Mouse (Mus musculus): ENCODE results near the gene Sesn2. TPM values are rescaled to one million over a fixed set of nuclear protein-coding genes. Genes with fewer than 3 reads are reported as not detected.
"Not testable (repeated sequence)": the region's sequence is repeated elsewhere in the genome, so short reads cannot be mapped to it uniquely, and the experiment has no call there.

Gene Sesn2
- polyA plus RNA-seq, 1 experiment from 2014 or later = 5.1 TPM

GRCm38 (mm10) chr4:132491057-132491456, 19.2 kb downstream of the Sesn2 start:
- DNase-seq (ENCODE audit: low spot score, missing footprints) (no peak), ATAC-seq (ENCODE audit: low FRiP score) (no peak)
- Histone ChIP-seq H3K27me3 (ENCODE audit: control insufficient read depth, insufficient read depth, low read length) (no peaks in the 10 kb centered on the region), H3K9ac (ENCODE audit: low read length) (no peak overlapping the region), H3K36me3 (ENCODE audit: control insufficient read depth, insufficient read depth, low read length) (no peaks in the 10 kb centered on the region), H3K4me2 (no peak overlapping the region), H3K27ac (ENCODE audit: low read depth, low read length) (no peak overlapping the region), H3K9me3 (ENCODE audit: control insufficient read depth, low read length) (no peaks in the 10 kb centered on the region), H3K4me1 (ENCODE audit: control insufficient read depth, insufficient read depth, low read length) (no peaks in the 10 kb centered on the region), H3K4me3 (ENCODE audit: low read depth, low read length) (no peak overlapping the region)
- 91% methylated on average over 8 of the region's 8 CpGs for WGBS

- Histone ChIP-seq H3K4me1 (ENCODE audit: control insufficient read depth, insufficient read depth, low read length) (no peaks in the 10 kb centered on the region), H3K9me3 (ENCODE audit: control insufficient read depth, low read length) (no peaks in the 10 kb centered on the region), H3K4me3 (ENCODE audit: low read depth, low read length) (no peak overlapping the region), H3K27ac (ENCODE audit: low read depth, low read length) (no peak overlapping the region), H3K9ac (ENCODE audit: low read length) (no peak overlapping the region), H3K27me3 (ENCODE audit: control insufficient read depth, insufficient read depth, low read length) (no peaks in the 10 kb centered on the region), H3K4me2 (no peak overlapping the region), H3K36me3 (ENCODE audit: control insufficient read depth, insufficient read depth, low read length) (no peaks in the 10 kb centered on the region)
- 93% methylated on average over 15 of the region's 15 CpGs for WGBS
- ATAC-seq (ENCODE audit: low FRiP score) = no peak
- DNase-seq (ENCODE audit: low spot score, missing footprints) = peak; percentile 64
Measured at GRCm38 (mm10) chr4:132490273-132491010, 19.9 kb downstream of the Sesn2 start.

- peak; percentile 44 for DNase-seq (ENCODE audit: low spot score, missing footprints)
- H3K9ac ChIP-seq (ENCODE audit: low read length) = no peak overlapping the region
- H3K27me3 ChIP-seq (ENCODE audit: control insufficient read depth, insufficient read depth, low read length) = no peaks in the 10 kb centered on the region
- WGBS = 80% methylated on average over 6 of the region's 6 CpGs
- H3K4me3 ChIP-seq (ENCODE audit: low read depth, low read length) = no peak overlapping the region
- no peak for ATAC-seq (ENCODE audit: low FRiP score)
- H3K27ac ChIP-seq (ENCODE audit: low read depth, low read length) = no peak overlapping the region
- no peaks in the 10 kb centered on the region for H3K9me3 ChIP-seq (ENCODE audit: control insufficient read depth, low read length)
- H3K4me1 ChIP-seq (ENCODE audit: control insufficient read depth, insufficient read depth, low read length) = no peaks in the 10 kb centered on the region
- no peaks in the 10 kb centered on the region for H3K36me3 ChIP-seq (ENCODE audit: control insufficient read depth, insufficient read depth, low read length)
- no peak overlapping the region for H3K4me2 ChIP-seq
Measured at GRCm38 (mm10) chr4:132488976-132489375, 21.3 kb downstream of the Sesn2 start.

- no peaks in the 10 kb centered on the region for H3K36me3 ChIP-seq (ENCODE audit: control insufficient read depth, insufficient read depth, low read length)
- 92% methylated on average over 3 of the region's 3 CpGs for WGBS
- no peaks in the 10 kb centered on the region for H3K4me1 ChIP-seq (ENCODE audit: control insufficient read depth, insufficient read depth, low read length)
- H3K4me2 ChIP-seq = no peak overlapping the region
- ATAC-seq (ENCODE audit: low FRiP score) = no peak
- no peak overlapping the region for H3K27ac ChIP-seq (ENCODE audit: low read depth, low read length)
- no peak overlapping the region for H3K9ac ChIP-seq (ENCODE audit: low read length)
- peak; percentile 21 for DNase-seq (ENCODE audit: low spot score, missing footprints)
- no peaks in the 10 kb centered on the region for H3K9me3 ChIP-seq (ENCODE audit: control insufficient read depth, low read length)
- H3K4me3 ChIP-seq (ENCODE audit: low read depth, low read length) = no peak overlapping the region
- no peaks in the 10 kb centered on the region for H3K27me3 ChIP-seq (ENCODE audit: control insufficient read depth, insufficient read depth, low read length)
Measured at GRCm38 (mm10) chr4:132488521-132488920, 21.8 kb downstream of the Sesn2 start.

GRCm38 (mm10) chr4:132484820-132485219, 25.5 kb downstream of the Sesn2 start:
- WGBS = 80% methylated on average over 5 of the region's 5 CpGs
- H3K36me3 ChIP-seq (ENCODE audit: control insufficient read depth, insufficient read depth, low read length) = no peaks in the 10 kb centered on the region
- ATAC-seq (ENCODE audit: low FRiP score) = no peak

GRCm38 (mm10) chr4:132484231-132484630, 26.1 kb downstream of the Sesn2 start:
- Histone ChIP-seq H3K27me3 (ENCODE audit: control insufficient read depth, insufficient read depth, low read length) (no peaks in the 10 kb centered on the region), H3K36me3 (ENCODE audit: control insufficient read depth, insufficient read depth, low read length) (no peaks in the 10 kb centered on the region), H3K4me1 (ENCODE audit: control insufficient read depth, insufficient read depth, low read length) (no peaks in the 10 kb centered on the region), H3K9me3 (ENCODE audit: control insufficient read depth, low read length) (no peaks in the 10 kb centered on the region), H3K4me3 (ENCODE audit: low read depth, low read length) (no peak overlapping the region), H3K9ac (ENCODE audit: low read length) (no peak overlapping the region), H3K4me2 (no peak overlapping the region), H3K27ac (ENCODE audit: low read depth, low read length) (no peak overlapping the region)
- ATAC-seq (ENCODE audit: low FRiP score) (no peak), DNase-seq (ENCODE audit: low spot score, missing footprints) (no peak)
- WGBS = 78% methylated on average over 4 of the region's 4 CpGs

More at GRCm38 (mm10) chr4:132484820-132485219, 25.5 kb downstream of the Sesn2 start:
- no peaks in the 10 kb centered on the region for H3K9me3 ChIP-seq (ENCODE audit: control insufficient read depth, low read length)
- no peak overlapping the region for H3K4me2 ChIP-seq
- H3K9ac ChIP-seq (ENCODE audit: low read length) = no peak overlapping the region
- no peak for DNase-seq (ENCODE audit: low spot score, missing footprints)
- H3K27ac ChIP-seq (ENCODE audit: low read depth, low read length) = no peak overlapping the region
- no peaks in the 10 kb centered on the region for H3K4me1 ChIP-seq (ENCODE audit: control insufficient read depth, insufficient read depth, low read length)
- no peaks in the 10 kb centered on the region for H3K27me3 ChIP-seq (ENCODE audit: control insufficient read depth, insufficient read depth, low read length)
- H3K4me3 ChIP-seq (ENCODE audit: low read depth, low read length) = no peak overlapping the region

- ATAC-seq (ENCODE audit: low FRiP score) (no peak), DNase-seq (ENCODE audit: low spot score, missing footprints) (no peak)
- H3K9me3 ChIP-seq (ENCODE audit: control insufficient read depth, low read length) = no peaks in the 10 kb centered on the region
- H3K36me3 ChIP-seq (ENCODE audit: control insufficient read depth, insufficient read depth, low read length) = no peaks in the 10 kb centered on the region
- H3K27ac ChIP-seq (ENCODE audit: low read depth, low read length) = no peak overlapping the region
- no peak overlapping the region for H3K4me3 ChIP-seq (ENCODE audit: low read depth, low read length)
- H3K27me3 ChIP-seq (ENCODE audit: control insufficient read depth, insufficient read depth, low read length) = no peaks in the 10 kb centered on the region
- WGBS = 83% methylated on average over 13 of the region's 13 CpGs
- H3K4me1 ChIP-seq (ENCODE audit: control insufficient read depth, insufficient read depth, low read length) = no peaks in the 10 kb centered on the region
- H3K9ac ChIP-seq (ENCODE audit: low read length) = no peak overlapping the region
- no peak overlapping the region for H3K4me2 ChIP-seq
Measured at GRCm38 (mm10) chr4:132482956-132483608, 27.2 kb downstream of the Sesn2 start.

- H3K4me2 ChIP-seq; ATAC-seq (ENCODE audit: low FRiP score); H3K4me1 ChIP-seq (ENCODE audit: control insufficient read depth, insufficient read depth, low read length); DNase-seq (ENCODE audit: low spot score, missing footprints); H3K27ac ChIP-seq (ENCODE audit: low read depth, low read length); H3K27me3 ChIP-seq (ENCODE audit: control insufficient read depth, insufficient read depth, low read length); H3K4me3 ChIP-seq (ENCODE audit: low read depth, low read length); H3K9me3 ChIP-seq (ENCODE audit: control insufficient read depth, low read length); H3K9ac ChIP-seq (ENCODE audit: low read length); H3K36me3 ChIP-seq (ENCODE audit: control insufficient read depth, insufficient read depth, low read length): not testable (repeated sequence)
- 63% methylated on average over 3 of the region's 3 CpGs for WGBS
Measured at GRCm38 (mm10) chr4:132482104-132482503, 28.2 kb downstream of the Sesn2 start.

GRCm38 (mm10) chr4:132477833-132478232, 32.5 kb downstream of the Sesn2 start:
- Histone ChIP-seq H3K4me2 (no peak overlapping the region), H3K27ac (ENCODE audit: low read depth, low read length) (no peak overlapping the region), H3K9ac (ENCODE audit: low read length) (no peak overlapping the region), H3K9me3 (ENCODE audit: control insufficient read depth, low read length) (no peaks in the 10 kb centered on the region), H3K4me3 (ENCODE audit: low read depth, low read length) (no peak overlapping the region), H3K27me3 (ENCODE audit: control insufficient read depth, insufficient read depth, low read length) (no peaks in the 10 kb centered on the region), H3K4me1 (ENCODE audit: control insufficient read depth, insufficient read depth, low read length) (no peaks in the 10 kb centered on the region), H3K36me3 (ENCODE audit: control insufficient read depth, insufficient read depth, low read length) (no peaks in the 10 kb centered on the region)
- WGBS = 92% methylated on average over 8 of the region's 8 CpGs
- DNase-seq (ENCODE audit: low spot score, missing footprints) (no peak), ATAC-seq (ENCODE audit: low FRiP score) (no peak)

Data from midbrain, embryonic 11.5 days (tissue).